ENCODE assay signal across 17 mouse cellular contexts in genomic region chr16:57577519-57577918, GRCm38 (mm10). TPM values are rescaled to one million over a fixed set of nuclear protein-coding genes. Genes with fewer than 3 reads are reported as not detected.
DNase-seq lines count a peak whose midpoint lies in the region; ATAC-seq and TF ChIP-seq lines count a peak whose summit lies in the region.
"Had no signal": no experiment of that assay in that cellular context is flagged by ENCODE, and none has a peak within 500 bp of the region (broad histone marks: within the 10 kb centered on the region; RNA-seq: fewer than 3 reads in every experiment).

No protein-coding gene starts in this region.

- peaks cover 9% of the 10 kb centered on the region for H3K36me3 ChIP-seq in lung, embryonic 14.5 days (ENCODE audit: insufficient read depth)
- H3K36me3 ChIP-seq: embryonic facial prominence, embryonic 12.5 days; forebrain, embryonic 10.5 days had no signal

- DNase-seq in gastrocnemius, adult 2 months = no peak
- DNase-seq in gastrocnemius, adult 18-20 months (ENCODE audit: low spot score) = no peak
- DNase-seq in lung, embryonic 14.5 days = no peak
- DNase-seq in lung, postnatal 4 days = no peak
- peak; percentile 6 for DNase-seq in retina, postnatal 1 day
- no peak for DNase-seq in gastrocnemius, postnatal 36 days
- DNase-seq in adrenal gland, postnatal 14 days = no peak
- DNase-seq: adrenal gland, adult 8-10 months; cerebellum, postnatal 14 days; heart, adult 18-20 months; heart, postnatal 4 days; kidney, adult 18-20 months; lung, adult 2 months had no signal

- no peak overlapping the region for H3K9ac ChIP-seq in lung, embryonic 14.5 days
- H3K9ac ChIP-seq: embryonic facial prominence, embryonic 12.5 days had no signal

- peak overlapping the region; percentile 40; the same call in 1 of the 2 replicates for H3K27ac ChIP-seq in gastrocnemius, adult 2 months
- no peak overlapping the region for H3K27ac ChIP-seq in lung, embryonic 14.5 days (ENCODE audit: low read depth)
- H3K27ac ChIP-seq: embryonic facial prominence, embryonic 12.5 days; forebrain, embryonic 10.5 days had no signal

- no peaks in the 10 kb centered on the region for H3K27me3 ChIP-seq in lung, embryonic 14.5 days (ENCODE audit: insufficient read depth, low read length)
- H3K27me3 ChIP-seq: embryonic facial prominence, embryonic 12.5 days had no signal

- H3K4me2 ChIP-seq in lung, embryonic 14.5 days = no peak overlapping the region
- H3K4me2 ChIP-seq: embryonic facial prominence, embryonic 12.5 days had no signal

- WGBS in lung, embryonic 14.5 days = 89% methylated on average over 1 of the region's 1 CpGs

- H3K9me3 ChIP-seq in lung, embryonic 14.5 days (ENCODE audit: low read depth, low read length) = no peaks in the 10 kb centered on the region
- H3K9me3 ChIP-seq: embryonic facial prominence, embryonic 12.5 days; forebrain, embryonic 10.5 days had no signal

- ATAC-seq in lung, embryonic 14.5 days (ENCODE audit: insufficient read depth) = no peak
- peak; percentile 56 for ATAC-seq in activated CD4-positive, CD25-positive, alpha-beta regulatory T cell, adult 4 months

- TF ChIP-seq CTCF in gastrocnemius, adult 2 months (IDR thresholded peaks at IDR 0.05) = peak; percentile 58
- peak; percentile 30 for TF ChIP-seq CTCF in lung, embryonic 14.5 days (IDR thresholded peaks at IDR 0.05; ENCODE audit: low read depth)

- no peaks in the 10 kb centered on the region for H3K4me1 ChIP-seq in lung, embryonic 14.5 days (ENCODE audit: insufficient read depth)
- H3K4me1 ChIP-seq: forebrain, embryonic 10.5 days had no signal

- H3K4me3 ChIP-seq in gastrocnemius, adult 2 months = no peak overlapping the region
- no peak overlapping the region for H3K4me3 ChIP-seq in lung, embryonic 14.5 days (ENCODE audit: low read depth, low read length)
- H3K4me3 ChIP-seq: embryonic facial prominence, embryonic 12.5 days; forebrain, embryonic 10.5 days; myocyte had no signal

- intact Hi-C loops in gastrocnemius, adult 2 months (cut with DNase I) = loop anchor here (5.0 kb wide), 2 partner anchors 180 to 335 kb away; no protein-coding TSS in a partner anchor
- intact Hi-C loops in gastrocnemius, postnatal 36 days (cut with DNase I) = loop anchor here (5.0 kb wide), 1 partner anchor 335 kb away; no protein-coding TSS in a partner anchor

RNA-seq across cellular contexts. Expression of gene Cmss1, which starts 29.1 kb away (rescaled TPM):
- total RNA-seq in gastrocnemius, adult 2 months (2021) = 10 to 100 TPM; 33.0 to 44.0 TPM
- total RNA-seq in gastrocnemius, adult 18-20 months (2021) = 10 to 100 TPM; 34.1 to 36.0 TPM
- 58.0 and 67.9 TPM in 2 replicates for polyA plus RNA-seq in lung, embryonic 14.5 days (2014; fragmentation: Nextera tagmentation; extraction: Ambion mirVana)
- polyA plus RNA-seq in activated CD4-positive, CD25-positive, alpha-beta regulatory T cell, adult 4 months (2017; shearing (Covaris generic)) = 10 to 100 TPM; 25.5 to 33.1 TPM
- 10 to 100 TPM; 32.6 to 36.6 TPM for total RNA-seq in gastrocnemius, postnatal 36 days (2021)
- 17.1 and 20.6 TPM in 2 replicates for total RNA-seq in adrenal gland, postnatal 14 days (2021)
